Mouse (Mus musculus) c-Kit-negative CD71-positive TER-119-positive erythroid progenitor cells, embryonic 14.5 days (primary cell): ENCODE data around the gene Klhl31.
A peak's percentile ranks its signal among the peaks of the same experiment; 100 is the strongest.

ENCODE experiments used
- DNase-seq: peaks from one replicate; pipeline ENCODE4 v3.0.0-alpha.2; 2013; ENCODE audit warnings: low read depth, low spot score

Gene Klhl31

DNA sequence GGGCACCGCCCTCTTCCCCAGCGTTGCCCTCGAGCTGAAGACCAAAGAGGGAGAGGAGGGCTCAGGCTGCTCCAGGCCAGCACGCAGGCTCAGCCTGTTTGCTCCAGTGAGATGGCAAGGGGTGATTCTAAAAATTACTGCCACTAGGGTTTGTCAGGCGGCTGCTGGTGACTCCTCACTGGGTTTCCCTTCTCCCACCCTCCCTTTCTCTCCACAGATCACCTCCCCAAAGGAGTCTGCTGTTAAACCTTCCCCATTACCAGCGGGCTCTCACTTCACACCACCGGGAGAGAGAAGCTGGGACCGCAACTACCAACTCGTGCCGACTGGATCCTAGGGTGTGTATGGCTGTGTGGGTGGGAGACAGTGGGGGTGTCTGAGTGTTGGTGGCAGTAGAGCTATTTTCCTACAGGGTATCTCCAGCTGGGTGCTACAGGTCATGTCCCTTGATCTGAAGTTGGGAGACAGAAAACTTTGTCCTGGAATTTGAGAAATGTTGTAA is at the start of gene Klhl31:
Gene Klhl31 (plus strand): TSS at position 51 of the 502 bp plus-strand sequence.
- no peak for DNase-seq

DNA sequence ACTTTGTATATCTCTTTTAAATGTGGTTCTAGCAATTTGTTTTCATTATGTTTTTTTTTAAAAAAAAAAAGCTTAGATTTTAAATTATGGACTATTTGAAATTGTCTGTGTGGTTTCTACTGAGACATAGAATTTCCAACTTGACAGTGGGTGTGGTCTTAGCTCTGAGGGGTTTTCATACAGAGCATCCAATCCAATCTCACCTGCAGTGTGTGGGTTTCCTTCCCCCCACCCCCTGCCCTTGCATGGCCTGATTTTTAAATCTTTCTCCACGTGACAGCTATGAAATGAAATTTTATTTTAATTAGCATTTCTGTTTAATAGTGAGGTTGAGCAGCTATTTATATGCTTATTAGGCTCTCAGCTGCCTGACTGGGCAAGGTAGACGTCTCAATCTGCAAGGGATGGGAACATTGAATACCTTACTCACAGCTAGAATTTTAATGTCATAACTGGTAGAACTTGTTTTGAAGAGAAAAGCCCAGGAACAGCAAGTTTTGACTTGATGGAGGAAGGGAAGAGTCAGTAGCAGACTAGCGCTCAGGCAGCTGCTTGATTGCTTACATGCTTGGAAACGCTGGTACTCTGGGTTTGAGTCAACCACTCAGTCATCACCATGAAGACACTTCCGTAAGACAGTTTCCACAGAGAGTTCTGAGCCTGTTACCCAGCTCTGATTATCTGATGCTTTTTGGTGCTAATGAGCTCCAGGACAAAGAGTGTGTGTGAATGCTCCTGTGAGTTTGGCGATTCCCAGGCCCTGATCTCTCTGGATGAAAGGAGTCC is 49.3 kb upstream of the Klhl31 start:
- no peak for DNase-seq

DNA sequence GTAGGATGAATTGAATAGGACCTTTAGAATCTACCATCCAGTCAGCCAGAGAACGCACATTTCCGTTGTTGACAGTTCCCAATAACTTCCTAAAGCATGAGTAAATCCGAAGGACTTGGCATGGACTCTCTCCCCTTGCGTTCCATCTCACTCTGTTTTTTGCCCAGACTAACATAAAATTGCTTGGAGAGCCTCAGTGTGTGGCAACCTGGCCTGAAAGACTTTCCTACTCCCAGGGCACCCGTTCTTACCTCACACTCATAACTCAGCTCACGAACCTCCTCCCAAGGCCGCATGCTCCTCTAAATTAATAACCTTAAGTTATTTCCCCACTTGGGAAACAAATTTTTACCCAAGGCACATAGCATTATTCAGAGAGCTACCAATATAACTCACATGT is 48.7 kb upstream of the Klhl31 start:
- no peak for DNase-seq

DNA sequence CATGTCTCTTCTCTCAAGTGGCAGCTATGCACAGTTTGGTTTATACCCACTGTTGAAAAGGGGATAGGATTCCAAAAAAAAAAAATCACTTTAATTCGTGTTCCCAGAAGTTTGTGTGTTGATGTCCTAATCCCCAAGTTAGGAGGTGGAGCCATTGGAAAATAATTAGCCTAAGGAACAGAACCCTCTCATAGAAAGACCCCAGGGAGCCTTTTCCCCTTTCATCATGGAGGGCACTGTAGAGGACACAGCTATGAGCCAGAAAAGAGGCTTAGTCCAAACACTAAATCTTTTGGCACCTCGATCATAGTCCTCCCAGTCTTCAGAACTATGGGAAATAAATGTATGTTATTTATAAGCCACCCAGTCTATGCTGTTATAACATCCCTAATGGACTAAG is 46.8 kb upstream of the Klhl31 start:
- DNase-seq: no peak

DNA sequence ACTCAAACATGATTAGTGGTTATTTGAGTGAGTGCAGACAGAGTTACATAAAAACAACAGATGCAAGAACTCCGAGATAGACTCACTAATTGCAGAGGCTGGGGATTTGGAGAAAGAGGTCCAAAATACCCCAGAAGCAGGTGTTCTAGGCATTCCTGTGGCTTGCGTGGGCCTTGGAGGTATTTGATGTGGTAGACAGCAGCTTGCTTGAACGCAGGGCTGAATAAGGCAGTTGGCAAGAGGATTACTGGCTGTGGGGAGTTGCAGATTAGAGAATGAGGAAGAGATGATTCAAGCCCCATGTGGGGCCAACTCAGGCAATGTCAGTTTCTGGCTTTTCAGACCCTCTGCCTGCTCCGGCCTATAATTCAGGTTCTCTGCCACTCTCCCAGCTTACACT is 43.9 kb upstream of the Klhl31 start:
- no peak for DNase-seq

DNA sequence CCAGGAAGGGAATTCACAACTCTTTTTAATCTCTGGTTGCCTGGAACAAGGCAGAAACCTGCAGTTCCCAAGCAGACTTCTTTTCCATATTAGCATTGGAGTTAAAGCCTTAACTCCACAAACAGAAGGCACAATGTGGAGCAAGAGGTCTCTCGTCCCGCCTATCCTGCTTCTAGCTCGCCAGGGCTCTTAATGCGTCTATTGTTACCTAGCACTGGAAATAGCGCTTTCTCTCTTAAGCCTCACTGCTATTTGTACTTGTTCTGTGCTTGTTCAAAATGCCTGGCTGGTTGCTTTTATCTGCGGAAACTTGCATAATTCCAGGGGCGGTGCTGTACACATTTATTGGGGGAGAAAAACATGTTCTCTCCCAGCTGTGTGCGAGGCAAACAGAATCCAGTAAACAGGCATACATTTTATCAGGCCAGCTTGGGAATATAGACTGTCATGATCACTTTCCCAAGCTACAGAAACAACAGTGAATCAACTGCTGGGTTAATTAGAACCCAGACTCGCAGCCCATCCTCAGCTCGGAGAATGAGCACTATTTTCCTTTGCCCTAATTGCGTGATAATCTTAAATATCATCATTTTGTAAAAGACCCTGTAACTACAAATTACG is 41.2 kb upstream of the Klhl31 start:
- DNase-seq: no peak

DNA sequence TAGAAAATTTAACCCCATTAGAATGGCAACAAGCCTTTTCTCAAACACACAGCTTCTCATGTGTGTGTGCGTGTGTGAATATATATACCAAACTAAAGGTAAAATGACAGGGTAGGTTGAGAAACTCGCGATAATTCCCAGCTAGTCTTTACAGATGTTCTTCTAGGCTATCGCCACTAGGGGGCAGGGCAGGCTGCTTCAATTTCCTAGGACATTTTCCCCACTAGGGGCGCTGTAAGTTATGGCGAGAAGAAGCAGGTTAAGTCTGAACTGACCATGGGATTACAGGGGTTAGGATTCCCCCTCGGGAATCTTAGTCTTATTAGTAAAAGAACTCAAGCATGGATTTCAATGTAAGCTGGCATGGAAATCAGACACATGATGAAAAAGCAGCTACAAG is 39.9 kb upstream of the Klhl31 start:
- DNase-seq: peak; percentile 39

DNA sequence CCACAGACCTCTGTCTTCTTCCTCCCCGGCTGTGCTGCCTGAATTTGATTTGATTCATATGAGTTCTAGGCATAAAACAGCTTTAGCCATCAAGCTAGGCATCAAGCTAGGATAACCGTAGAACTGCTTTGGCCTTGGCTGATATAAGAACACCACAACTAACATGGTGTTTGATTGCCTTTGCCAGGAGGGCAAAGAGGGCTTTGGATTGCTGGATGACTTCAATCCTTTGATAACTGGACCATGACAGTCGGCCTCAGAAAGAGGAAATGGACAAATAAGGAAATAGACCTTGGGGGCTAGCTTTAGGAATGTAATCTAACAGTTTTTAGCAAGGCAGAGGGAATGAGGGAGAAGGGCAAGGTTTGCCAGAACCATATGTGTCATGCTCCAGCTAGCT is 37.7 kb upstream of the Klhl31 start:
- no peak for DNase-seq

DNA sequence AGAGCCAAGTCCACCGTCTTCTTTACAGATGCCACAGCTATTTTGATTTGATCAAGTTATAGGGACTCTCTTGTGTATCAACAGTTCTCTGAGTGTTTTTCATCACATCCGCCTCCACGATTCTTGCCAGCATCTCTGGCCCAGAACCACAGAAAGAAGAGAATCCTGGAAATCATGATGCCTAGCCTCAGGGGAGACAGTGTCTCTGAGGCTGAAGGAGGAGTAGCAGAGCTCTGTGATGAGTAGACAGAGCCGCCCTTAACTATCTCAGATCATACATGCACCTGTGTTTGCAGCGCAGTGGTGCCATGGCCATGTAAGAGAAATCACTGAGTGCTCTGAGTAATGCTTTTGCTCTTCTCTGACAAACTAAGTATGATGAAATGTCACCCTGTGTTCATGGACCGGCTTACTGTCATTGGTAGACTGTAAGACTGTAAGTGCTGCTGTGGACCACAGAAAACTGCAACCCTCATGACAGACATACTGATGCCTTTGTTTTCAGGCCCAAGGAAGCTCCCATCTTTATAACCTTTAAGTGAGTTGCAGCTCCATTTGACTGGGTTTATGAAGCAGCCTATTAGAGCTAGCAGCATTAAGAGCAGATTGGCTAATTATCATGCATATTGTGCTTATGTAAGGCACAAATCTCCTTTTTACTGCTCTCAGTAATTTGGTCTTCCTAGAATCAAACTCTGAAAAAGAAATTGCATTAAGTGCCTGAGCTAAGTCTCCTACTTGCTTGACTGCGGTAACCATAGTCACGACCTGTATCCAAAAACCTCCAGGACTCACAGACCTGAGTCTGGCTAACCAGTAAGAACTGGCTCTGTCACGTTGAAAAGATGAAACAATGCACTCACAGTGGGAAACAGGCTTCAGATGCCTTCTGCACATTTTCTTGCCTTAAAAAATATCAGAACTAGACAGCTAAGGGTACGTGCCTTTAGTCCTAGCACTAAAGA is 33.7 kb upstream of the Klhl31 start:
- DNase-seq: no peak

DNA sequence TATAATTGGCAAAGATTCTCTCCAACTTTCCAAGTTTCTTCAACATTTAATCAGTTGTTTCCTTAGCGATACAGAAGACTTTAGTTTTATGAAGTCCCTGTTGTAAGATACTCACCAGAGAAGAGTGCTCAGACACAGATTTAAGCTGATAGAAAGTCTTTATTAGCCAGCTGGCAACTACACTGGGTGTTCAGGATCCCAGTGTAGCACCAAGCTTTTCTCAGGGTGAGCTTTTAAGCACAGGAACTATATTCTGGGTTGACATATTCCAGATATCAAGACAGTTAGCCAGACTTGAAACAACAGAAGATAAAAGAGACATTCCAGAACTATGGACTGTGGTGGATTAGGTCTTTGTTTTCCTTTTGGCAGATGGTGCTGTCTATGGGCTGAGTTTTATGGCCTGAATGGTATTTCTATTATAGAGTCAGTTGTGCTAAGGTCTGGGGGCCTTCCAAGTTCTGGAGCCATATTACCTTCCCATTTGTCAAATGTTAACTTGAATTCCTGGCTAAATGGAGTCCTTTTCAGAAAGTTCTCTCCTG is 32.3 kb upstream of the Klhl31 start:
- DNase-seq: no peak

DNA sequence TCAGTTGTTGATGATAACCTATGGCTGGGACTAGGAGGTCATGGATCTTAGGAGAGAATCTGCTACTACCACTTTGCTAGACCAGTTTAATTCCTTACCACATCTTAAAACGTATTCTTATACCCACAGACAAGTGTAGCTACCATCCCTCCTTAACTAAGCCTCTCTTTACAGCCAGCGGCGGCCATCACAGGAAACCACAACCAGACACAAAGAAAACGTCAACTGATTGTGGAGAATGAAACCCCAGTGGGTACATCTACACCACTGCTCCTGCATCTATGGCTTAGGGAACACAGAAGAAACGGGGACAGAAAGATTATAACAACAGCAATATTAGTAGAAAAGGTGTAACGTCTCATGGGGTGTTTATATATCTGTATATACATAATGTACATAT is 29.0 kb upstream of the Klhl31 start:
- no peak for DNase-seq

DNA sequence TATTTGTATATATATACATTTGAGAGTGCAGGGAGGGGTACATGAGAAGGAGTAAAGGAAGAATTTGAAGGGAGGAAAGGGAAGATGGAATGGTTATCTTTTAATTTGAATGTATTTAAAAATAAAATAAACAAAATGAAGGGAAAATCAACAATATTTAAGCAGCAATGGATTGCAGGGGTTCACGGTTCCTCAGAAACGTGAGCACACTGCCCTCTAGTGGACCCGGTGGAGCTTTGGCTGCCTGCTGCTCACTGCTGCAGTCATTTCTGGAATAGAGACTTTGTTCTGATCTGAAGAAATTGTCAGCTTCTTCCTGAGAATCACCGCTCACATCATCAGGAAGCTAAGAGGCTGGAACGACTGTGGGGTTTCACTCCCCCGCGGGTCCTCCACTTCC is 28.5 kb upstream of the Klhl31 start:
- no peak for DNase-seq

DNA sequence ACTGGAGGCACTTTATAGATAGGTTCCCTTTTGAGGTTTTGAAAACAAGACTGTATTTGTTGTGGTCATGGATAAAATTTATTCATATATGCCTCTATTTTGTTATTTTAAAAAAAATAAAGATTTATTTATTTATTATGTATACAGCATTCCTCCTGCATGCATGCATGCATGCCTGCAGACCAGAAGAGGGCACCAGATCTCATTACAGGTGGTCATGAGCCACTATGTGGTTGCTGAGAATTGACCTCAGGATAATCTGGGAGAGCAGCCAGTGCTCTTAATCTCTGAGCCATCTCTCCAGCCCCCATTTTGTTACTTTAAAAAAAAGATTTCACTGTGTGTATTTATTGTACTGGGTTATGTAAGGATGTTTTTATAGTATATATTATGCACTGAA is 25.5 kb upstream of the Klhl31 start:
- DNase-seq: no peak

DNA sequence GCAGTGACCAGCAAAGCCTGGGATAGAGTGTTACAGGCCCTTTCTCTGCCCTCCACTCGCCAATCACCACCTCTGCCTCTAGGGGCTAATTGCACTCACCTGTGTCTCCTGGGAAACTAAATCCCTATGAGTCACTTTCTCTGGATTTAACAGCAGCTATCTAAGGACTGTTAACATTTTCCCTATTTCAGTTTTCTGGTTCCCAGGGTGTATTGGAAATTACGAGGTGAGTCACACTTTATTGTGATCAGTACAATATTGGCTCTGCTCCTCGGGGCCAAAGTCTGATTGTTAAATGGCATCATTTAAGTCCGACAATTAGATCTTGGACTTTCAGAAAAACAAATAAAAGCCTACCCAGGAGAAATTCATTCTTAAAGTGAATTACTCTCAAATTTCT is 24.0 kb upstream of the Klhl31 start:
- DNase-seq: no peak

DNA sequence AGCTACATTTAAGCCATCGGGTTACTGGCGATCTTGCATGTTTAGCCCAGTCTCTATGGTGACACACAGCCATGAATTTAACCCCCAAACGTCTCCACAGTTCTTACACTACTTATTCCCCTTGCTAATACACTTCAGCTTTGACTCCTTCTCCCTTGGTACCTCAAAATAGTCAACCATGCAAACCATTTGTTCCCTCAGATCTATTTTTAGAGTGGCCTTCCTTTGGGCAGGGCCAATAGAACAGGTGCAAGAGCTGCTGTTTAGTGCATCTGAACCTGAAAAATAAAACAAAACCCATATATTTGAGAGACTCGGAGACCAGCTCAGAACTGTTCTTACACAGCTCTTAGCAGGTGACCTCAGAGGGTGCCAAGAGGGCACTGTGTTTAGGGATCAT is 20.4 kb upstream of the Klhl31 start:
- DNase-seq: no peak

DNA sequence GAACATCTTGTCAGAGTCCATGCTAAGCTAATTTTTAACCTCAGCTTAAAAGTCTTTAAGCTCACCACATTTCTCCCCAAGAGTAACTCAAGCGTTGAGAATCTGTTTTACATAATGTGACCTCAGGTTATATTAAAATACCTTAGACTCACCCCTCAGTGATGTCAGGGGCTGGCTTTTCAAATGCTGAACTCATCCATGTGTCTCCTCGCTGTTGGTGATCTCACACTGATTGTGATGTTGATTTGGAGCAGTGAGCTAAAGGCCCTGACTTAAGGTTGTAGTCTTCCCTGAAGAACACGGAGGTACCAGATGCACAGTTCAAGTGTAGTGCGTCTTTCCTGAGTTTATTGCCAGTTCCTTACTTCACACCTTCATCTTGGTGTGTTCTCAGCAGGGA is 19.5 kb upstream of the Klhl31 start:
- DNase-seq: no peak

DNA sequence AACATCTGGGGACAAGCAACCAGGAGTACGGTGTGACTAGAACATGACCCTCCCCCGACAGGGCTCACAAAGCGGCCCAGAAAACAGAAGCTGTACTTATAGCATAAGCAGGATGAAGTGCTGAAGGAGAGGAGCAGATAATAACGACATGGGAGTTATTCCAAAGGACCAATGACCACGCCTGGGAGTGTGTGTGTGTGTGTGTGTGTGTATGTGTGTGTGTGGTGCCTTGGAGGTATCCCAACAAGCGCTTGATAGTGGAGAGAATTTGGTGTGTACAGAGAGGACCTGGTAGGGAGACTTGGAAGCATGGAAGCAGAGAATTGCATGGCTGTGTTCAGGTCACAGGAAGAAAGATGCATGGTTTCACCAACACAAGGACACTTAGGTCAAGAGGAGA is 18.5 kb upstream of the Klhl31 start:
- DNase-seq: no peak

DNA sequence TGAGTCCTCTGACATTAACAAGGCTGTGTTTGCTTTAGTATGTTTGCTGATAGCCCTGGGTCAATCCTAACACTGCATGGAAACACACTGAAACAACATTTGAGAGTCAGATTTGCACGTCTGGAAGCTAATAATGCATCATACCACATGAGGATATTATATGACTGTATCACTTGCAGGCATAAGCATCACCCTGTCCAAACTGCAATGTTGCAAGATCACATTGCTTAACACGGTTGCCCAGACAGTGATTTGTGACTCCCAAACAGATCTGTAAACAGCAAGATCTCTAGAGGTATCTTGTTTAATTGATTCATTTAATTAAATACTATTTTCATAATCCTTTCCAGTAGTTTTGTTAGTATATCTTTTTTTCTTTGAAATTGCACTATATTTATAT is 17.9 kb upstream of the Klhl31 start:
- DNase-seq: no peak

DNA sequence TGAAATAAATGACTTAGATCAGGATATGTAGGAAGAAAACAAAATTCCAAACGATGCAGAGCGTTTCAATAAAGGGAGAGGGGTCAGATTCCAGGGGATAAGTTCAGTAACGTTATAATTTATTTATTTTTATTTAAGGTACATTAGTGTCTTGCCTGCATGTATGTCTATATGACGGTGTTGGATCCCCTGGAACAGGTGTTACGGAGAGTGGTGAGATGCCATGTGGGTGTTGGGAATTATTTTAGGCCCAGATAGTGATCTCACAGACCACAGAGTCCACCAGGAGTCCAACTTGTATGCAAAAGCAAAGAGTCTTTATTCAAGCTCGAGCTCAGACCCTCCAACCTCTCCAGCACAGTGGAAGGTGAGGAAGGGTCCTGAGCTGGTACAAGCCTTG is 16.2 kb upstream of the Klhl31 start:
- no peak for DNase-seq

DNA sequence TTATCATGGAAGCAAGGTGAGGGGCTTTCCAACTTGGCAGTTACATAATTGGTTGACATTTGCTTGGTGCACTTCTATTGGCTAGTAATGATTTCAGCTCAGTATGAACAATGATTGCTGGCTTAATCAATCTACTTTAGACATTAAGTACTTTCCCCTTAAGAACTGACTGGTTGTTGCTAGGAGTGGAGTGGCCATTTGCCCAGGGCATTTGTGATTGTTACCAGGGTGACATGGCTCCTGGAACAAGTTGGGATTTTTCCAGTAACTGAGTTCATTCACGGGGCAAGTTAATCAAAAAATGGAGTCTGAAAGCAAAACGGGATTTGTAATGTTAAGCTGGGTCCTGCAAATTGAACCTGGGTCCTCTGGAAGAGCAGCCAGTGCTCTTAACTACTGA is 15.8 kb upstream of the Klhl31 start:
- DNase-seq: no peak

DNA sequence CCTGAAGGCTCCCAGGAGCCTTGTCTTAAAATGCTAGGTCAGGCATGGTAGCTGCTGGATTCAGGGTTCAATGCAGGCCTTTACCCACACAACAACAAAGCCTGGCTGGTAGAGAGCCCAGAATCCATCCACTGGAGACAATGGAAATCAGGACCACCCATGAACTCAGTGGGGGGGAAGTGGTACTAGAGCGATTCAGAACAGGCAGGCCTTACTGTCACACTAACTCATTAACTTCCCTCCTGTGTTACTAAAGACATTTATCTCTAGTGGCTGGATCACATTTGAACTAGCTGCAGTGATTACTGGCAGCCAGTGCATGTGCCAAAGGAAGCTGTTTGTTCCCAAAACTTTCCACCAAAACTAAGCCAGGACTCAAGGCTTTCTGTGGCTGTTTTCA is 13.4 kb upstream of the Klhl31 start:
- DNase-seq: no peak
